Mouse (Mus musculus) testis, postnatal 14 days (tissue): ENCODE measurements around the gene Slmap.
"Not testable (repeated sequence)": the region's sequence is repeated elsewhere in the genome, so short reads cannot be mapped to it uniquely, and the experiment has no call there.

Experiments used
- DNase-seq: peaks from one replicate; pipeline ENCODE4 v3.0.0; 2021; ENCODE audit warnings: low spot score

Slmap gene

GRCm38 (mm10) chr14:26534757-26535479 is at the start of gene Slmap:
Gene Slmap (minus strand): TSS chr14:26534931.
- peak; percentile 98 for DNase-seq

GRCm38 (mm10) chr14:26583645-26584044 is 48.9 kb upstream of the Slmap start:
- DNase-seq, result no peak

GRCm38 (mm10) chr14:26579346-26580343 is 44.9 kb upstream of the Slmap start:
- DNase-seq, result peak; percentile 90

GRCm38 (mm10) chr14:26578791-26579191 is 44.1 kb upstream of the Slmap start:
- no peak for DNase-seq

GRCm38 (mm10) chr14:26576255-26576780 is 41.6 kb upstream of the Slmap start:
- DNase-seq, result no peak

GRCm38 (mm10) chr14:26573556-26573955 is 38.8 kb upstream of the Slmap start, which contains the start of gene Dennd6a:
Gene Dennd6a (plus strand): TSS chr14:26573856.
- not testable (repeated sequence) for DNase-seq

GRCm38 (mm10) chr14:26571951-26572675 is 37.4 kb upstream of the Slmap start:
- DNase-seq, result no peak

GRCm38 (mm10) chr14:26569880-26570279 is 35.1 kb upstream of the Slmap start:
- no peak for DNase-seq

- DNase-seq, result no peak
Observed at GRCm38 (mm10) chr14:26562247-26562646, 27.5 kb upstream of the Slmap start.

- DNase-seq, result peak; percentile 49
Observed at GRCm38 (mm10) chr14:26558536-26558935, 23.8 kb upstream of the Slmap start.

- DNase-seq, result no peak
Observed at GRCm38 (mm10) chr14:26557581-26557980, 22.9 kb upstream of the Slmap start.

GRCm38 (mm10) chr14:26552853-26553252 is 18.1 kb upstream of the Slmap start:
- DNase-seq, result no peak

GRCm38 (mm10) chr14:26552441-26552840 is 17.7 kb upstream of the Slmap start:
- no peak for DNase-seq

GRCm38 (mm10) chr14:26550712-26551111 is 16.0 kb upstream of the Slmap start:
- no peak for DNase-seq

- DNase-seq, result no peak
Observed at GRCm38 (mm10) chr14:26547516-26548488, 13.1 kb upstream of the Slmap start.

GRCm38 (mm10) chr14:26542136-26542535 is 7.4 kb upstream of the Slmap start:
- DNase-seq, result no peak

GRCm38 (mm10) chr14:26540577-26540976 is 5.8 kb upstream of the Slmap start:
- no peak for DNase-seq

- no peak for DNase-seq
Observed at GRCm38 (mm10) chr14:26539241-26539640, 4.5 kb upstream of the Slmap start.

- DNase-seq, result peak; percentile 80
Observed at GRCm38 (mm10) chr14:26533821-26534756, 642 bp downstream of the Slmap start.
